Mouse (Mus musculus) hindbrain, embryonic 16.5 days (tissue): Measurements from ENCODE around the gene Ggt5. TPM values are rescaled to one million over a fixed set of nuclear protein-coding genes. Genes with fewer than 3 reads are reported as not detected.

Source experiments
- ATAC-seq: fragments of 200-750 bp; cut with Nextera tagmentation; 2 replicates; pipeline ENCODE4 v1.8.0; 2017; ENCODE audit warnings: moderate TSS enrichment, moderate library complexity
- H3K27ac ChIP-seq: fragments of 300-500 bp; sonication (generic); 2 replicates; pipeline ENCODE4 v1.5.1; 2014; ENCODE audit warnings: low read depth, mild to moderate bottlenecking, control low read depth, low read length, moderate library complexity
- H3K27me3 ChIP-seq: fragments of 300-500 bp; sonication (generic); replicated peaks from 2 replicates; pipeline ENCODE4 v1.6.1; 2014; ENCODE audit warnings: low read length; ENCODE audit not compliant: control insufficient read depth, insufficient read depth
- H3K36me3 ChIP-seq: fragments of 300-500 bp; sonication (generic); 2 replicates; pipeline ENCODE4 v1.6.1; 2014; ENCODE audit warnings: mild to moderate bottlenecking, low read length, moderate library complexity, mixed read lengths; ENCODE audit not compliant: control insufficient read depth, insufficient read depth
- H3K4me1 ChIP-seq: fragments of 300-500 bp; sonication (generic); 2 replicates; pipeline ENCODE4 v1.6.1; 2014; ENCODE audit warnings: low read depth, low read length; ENCODE audit not compliant: control insufficient read depth, insufficient read depth
- H3K4me2 ChIP-seq: fragments of 300-500 bp; sonication (generic); 2 replicates; pipeline ENCODE4 v1.6.1; 2014; ENCODE audit warnings: mild to moderate bottlenecking, low read length, control low read depth, moderate library complexity
- H3K4me3 ChIP-seq: fragments of 300-500 bp; sonication (generic); 2 replicates; pipeline ENCODE4 v1.5.1; 2014; ENCODE audit warnings: mild to moderate bottlenecking, low read length, control low read depth, moderate library complexity
- H3K9ac ChIP-seq: fragments of 300-500 bp; sonication (generic); 2 replicates; pipeline ENCODE4 v1.6.1; 2014; ENCODE audit warnings: low read depth, mild to moderate bottlenecking, control low read depth, low read length, moderate library complexity
- H3K9me3 ChIP-seq: fragments of 300-500 bp; sonication (generic); 2 replicates; pipeline ENCODE4 v1.6.1; 2014; ENCODE audit warnings: mild to moderate bottlenecking, low read length, moderate library complexity; ENCODE audit not compliant: control insufficient read depth
- WGBS: fragments of 180-500 bp; shearing (Covaris S2); extraction: QIAGEN DNeasy Blood & Tissue Kit; methylation state at CpG from one replicate; pipeline ENCODE4 v1.1.7; 2014; 5-methylcytosine and 5-hydroxymethylcytosine counted together
- polyA plus RNA-seq: library from polyadenylated mRNA; unstranded; fragments of >200 nt; fragmentation: Nextera tagmentation; extraction: Ambion mirVana; gene quantifications from 2 replicates; pipeline ENCODE4 v1.2.1, GENCODE M21; 2015

Gene Ggt5
- polyA plus RNA-seq, 1 experiment from 2014 or later, result 3.5 TPM

- Histone ChIP-seq H3K9ac (no peak overlapping the region), H3K36me3 (no peaks in the 10 kb centered on the region), H3K27me3 (no peaks in the 10 kb centered on the region)
Measured at GRCm38 (mm10) chr10:75573965-75574364, 15.2 kb upstream of the Ggt5 start.

GRCm38 (mm10) chr10:75579129-75579528, 10.0 kb upstream of the Ggt5 start:
- Histone ChIP-seq H3K9me3 (no peaks in the 10 kb centered on the region), H3K4me2 (no peak overlapping the region), H3K27me3 (no peaks in the 10 kb centered on the region), H3K36me3 (no peaks in the 10 kb centered on the region), H3K4me1 (no peaks in the 10 kb centered on the region), H3K9ac (no peak overlapping the region), H3K4me3 (no peak overlapping the region), H3K27ac (no peak overlapping the region)
- WGBS, result 88% methylated on average over 6 of the region's 6 CpGs
- no peak for ATAC-seq

More at GRCm38 (mm10) chr10:75573965-75574364, 15.2 kb upstream of the Ggt5 start:
- ATAC-seq, result no peak
- H3K4me2 ChIP-seq, result no peak overlapping the region
- WGBS, result 89% methylated on average over 9 of the region's 9 CpGs
- no peaks in the 10 kb centered on the region for H3K4me1 ChIP-seq
- no peak overlapping the region for H3K4me3 ChIP-seq
- no peak overlapping the region for H3K27ac ChIP-seq
- H3K9me3 ChIP-seq, result no peaks in the 10 kb centered on the region

- H3K9ac ChIP-seq, result no peak overlapping the region
- H3K4me1 ChIP-seq, result peaks cover 6% of the 10 kb centered on the region; the same call in 1 of the 2 replicates
- H3K4me2 ChIP-seq, result peak overlapping the region; percentile 42
- H3K4me3 ChIP-seq, result no peak overlapping the region
- no peak overlapping the region for H3K27ac ChIP-seq
- peak; percentile 88 for ATAC-seq
- WGBS, result 18% methylated on average over 20 of the region's 20 CpGs
- no peaks in the 10 kb centered on the region for H3K36me3 ChIP-seq
- no peaks in the 10 kb centered on the region; the same call in 1 of the 2 replicates for H3K27me3 ChIP-seq
- H3K9me3 ChIP-seq, result no peaks in the 10 kb centered on the region
Measured at GRCm38 (mm10) chr10:75585876-75586552, 3.1 kb upstream of the Ggt5 start.

- H3K27me3 ChIP-seq, result no peaks in the 10 kb centered on the region; the same call in 1 of the 2 replicates
- no peaks in the 10 kb centered on the region for H3K9me3 ChIP-seq
- no peaks in the 10 kb centered on the region for H3K36me3 ChIP-seq
- no peak overlapping the region for H3K27ac ChIP-seq
- H3K4me3 ChIP-seq, result no peak overlapping the region
- H3K9ac ChIP-seq, result no peak overlapping the region
- peaks cover 6% of the 10 kb centered on the region; the same call in 1 of the 2 replicates for H3K4me1 ChIP-seq
- WGBS, result 88% methylated on average over 1 of the region's 1 CpGs
- ATAC-seq, result peak; percentile 57
- H3K4me2 ChIP-seq, result no peak overlapping the region
Measured at GRCm38 (mm10) chr10:75586553-75586879, 2.6 kb upstream of the Ggt5 start.

- Histone ChIP-seq H3K4me3 (no peak overlapping the region), H3K9me3 (no peaks in the 10 kb centered on the region), H3K27ac (no peak overlapping the region; the same call in 1 of the 2 replicates), H3K9ac (no peak overlapping the region), H3K4me1 (peaks cover 6% of the 10 kb centered on the region; the same call in 1 of the 2 replicates), H3K4me2 (no peak overlapping the region), H3K27me3 (no peaks in the 10 kb centered on the region; the same call in 1 of the 2 replicates), H3K36me3 (no peaks in the 10 kb centered on the region)
- 94% methylated on average over 4 of the region's 4 CpGs for WGBS
- ATAC-seq, result no peak
Measured at GRCm38 (mm10) chr10:75587781-75588180, 1.4 kb upstream of the Ggt5 start.

- no peaks in the 10 kb centered on the region for H3K9me3 ChIP-seq
- no peak for ATAC-seq
- 72% methylated on average over 5 of the region's 5 CpGs for WGBS
Measured at GRCm38 (mm10) chr10:75588336-75588735, 804 bp upstream of the Ggt5 start.

GRCm38 (mm10) chr10:75589651-75590050, 511 bp downstream of the Ggt5 start:
- Histone ChIP-seq H3K4me3 (no peak overlapping the region), H3K36me3 (no peaks in the 10 kb centered on the region), H3K9ac (peak overlapping the region; percentile 16; the same call in 1 of the 2 replicates), H3K27ac (no peak overlapping the region), H3K27me3 (no peaks in the 10 kb centered on the region; the same call in 1 of the 2 replicates), H3K4me2 (no peak overlapping the region; the same call in 1 of the 2 replicates), H3K9me3 (no peaks in the 10 kb centered on the region), H3K4me1 (peaks cover 6% of the 10 kb centered on the region; the same call in 1 of the 2 replicates)
- WGBS, result 77% methylated on average over 16 of the region's 16 CpGs
- no peak for ATAC-seq

More at GRCm38 (mm10) chr10:75588336-75588735, 804 bp upstream of the Ggt5 start:
- Histone ChIP-seq H3K36me3 (no peaks in the 10 kb centered on the region), H3K4me2 (no peak overlapping the region), H3K9ac (no peak overlapping the region), H3K27ac (no peak overlapping the region; the same call in 1 of the 2 replicates), H3K4me1 (peaks cover 6% of the 10 kb centered on the region; the same call in 1 of the 2 replicates), H3K4me3 (no peak overlapping the region), H3K27me3 (no peaks in the 10 kb centered on the region; the same call in 1 of the 2 replicates)

- Histone ChIP-seq H3K27ac (no peak overlapping the region; the same call in 1 of the 2 replicates), H3K4me2 (no peak overlapping the region; the same call in 1 of the 2 replicates), H3K4me3 (no peak overlapping the region), H3K9me3 (no peaks in the 10 kb centered on the region), H3K4me1 (peaks cover 6% of the 10 kb centered on the region; the same call in 1 of the 2 replicates), H3K9ac (no peak overlapping the region), H3K27me3 (no peaks in the 10 kb centered on the region), H3K36me3 (no peaks in the 10 kb centered on the region)
- ATAC-seq, result no peak
- WGBS, result 78% methylated on average over 12 of the region's 12 CpGs
Measured at GRCm38 (mm10) chr10:75591211-75591894, 2.2 kb downstream of the Ggt5 start.

GRCm38 (mm10) chr10:75592585-75592984, 3.4 kb downstream of the Ggt5 start:
- no peak overlapping the region for H3K4me3 ChIP-seq
- 82% methylated on average over 7 of the region's 7 CpGs for WGBS

More at GRCm38 (mm10) chr10:75592585-75592984, 3.4 kb downstream of the Ggt5 start:
- H3K4me2 ChIP-seq, result no peak overlapping the region
- peaks cover 3% of the 10 kb centered on the region for H3K9me3 ChIP-seq
- no peak overlapping the region; the same call in 1 of the 2 replicates for H3K27ac ChIP-seq
- no peaks in the 10 kb centered on the region for H3K27me3 ChIP-seq
- peaks cover 6% of the 10 kb centered on the region; the same call in 1 of the 2 replicates for H3K4me1 ChIP-seq
- no peaks in the 10 kb centered on the region for H3K36me3 ChIP-seq
- H3K9ac ChIP-seq, result no peak overlapping the region
- ATAC-seq, result no peak
